Mouse (Mus musculus): ENCODE data around the gene Trib3. TPM values are rescaled to one million over a fixed set of nuclear protein-coding genes. Genes with fewer than 3 reads are reported as not detected.
A peak's percentile ranks its signal among the peaks of the same experiment; 100 is the strongest.
"Not testable (repeated sequence)": the region's sequence is repeated elsewhere in the genome, so short reads cannot be mapped to it uniquely, and the experiment has no call there.

Trib3 gene
- total RNA-seq, 2 experiments from 2014 or later = 0.62 to 1.5 TPM

DNA sequence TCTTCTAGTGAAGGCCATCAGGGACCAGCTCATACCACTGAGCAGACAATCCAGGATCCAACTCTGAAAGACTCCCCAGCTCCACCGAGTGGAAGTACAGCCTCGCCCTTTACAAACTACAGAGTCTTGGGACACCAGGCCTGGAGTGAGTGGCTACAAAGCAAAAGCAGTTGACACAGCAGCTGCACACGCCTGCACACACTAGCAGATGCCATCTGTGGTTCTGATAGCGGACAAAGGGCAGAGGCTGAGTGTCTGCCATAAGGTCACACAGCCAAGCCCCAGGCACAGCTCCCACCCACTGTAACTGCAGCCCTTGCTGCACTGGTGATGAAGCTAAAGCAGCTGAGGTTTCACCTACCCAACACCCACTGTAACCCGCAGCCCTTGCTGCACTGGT, 22.3 kb downstream of the Trib3 start:
- intact Hi-C loops (cut with DNase I) = no loop called here
- no peak for DNase-seq

DNA sequence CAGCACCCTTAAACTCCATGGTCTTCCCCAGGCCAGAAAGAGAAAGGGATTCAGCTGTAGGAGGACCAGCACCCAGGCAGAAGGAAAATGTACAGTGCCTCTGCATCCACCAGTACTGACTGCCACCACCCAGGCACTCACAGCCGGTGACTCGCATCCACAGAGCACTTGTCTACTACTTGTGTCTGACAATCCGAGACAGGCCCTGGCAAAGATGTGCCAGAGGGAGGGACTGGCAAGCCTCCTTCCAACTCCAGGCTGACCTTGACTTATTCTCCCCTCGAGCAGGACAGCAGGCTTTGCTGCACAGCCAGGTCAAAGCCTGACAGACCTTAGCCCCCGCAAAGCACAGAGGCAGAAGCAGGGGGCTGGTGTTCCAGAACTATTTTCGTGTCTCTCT, 26.8 kb downstream of the Trib3 start:
- DNase-seq = no peak
- intact Hi-C loops (cut with DNase I) = no loop called here

DNA sequence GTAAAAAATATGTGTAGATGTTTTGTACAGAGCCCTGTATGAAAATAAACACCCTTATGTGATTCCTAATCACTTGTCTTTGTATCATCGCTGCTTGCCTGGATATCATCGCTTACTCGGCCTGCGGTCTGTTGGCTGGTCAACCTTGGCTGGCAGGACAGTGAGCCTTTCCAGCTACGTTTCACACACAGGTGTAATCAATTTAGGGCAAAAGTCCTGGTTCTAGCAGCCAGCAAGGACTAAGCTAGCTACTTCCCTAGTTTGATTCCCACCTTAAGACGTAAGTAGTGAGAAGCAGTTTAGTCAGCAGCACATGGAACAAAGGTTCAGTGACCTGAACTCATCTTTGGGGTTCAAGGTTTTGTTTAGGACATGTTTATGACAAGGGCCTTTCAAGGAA, 29.9 kb downstream of the Trib3 start:
- intact Hi-C loops (cut with DNase I) = no loop called here
- DNase-seq = no peak

DNA sequence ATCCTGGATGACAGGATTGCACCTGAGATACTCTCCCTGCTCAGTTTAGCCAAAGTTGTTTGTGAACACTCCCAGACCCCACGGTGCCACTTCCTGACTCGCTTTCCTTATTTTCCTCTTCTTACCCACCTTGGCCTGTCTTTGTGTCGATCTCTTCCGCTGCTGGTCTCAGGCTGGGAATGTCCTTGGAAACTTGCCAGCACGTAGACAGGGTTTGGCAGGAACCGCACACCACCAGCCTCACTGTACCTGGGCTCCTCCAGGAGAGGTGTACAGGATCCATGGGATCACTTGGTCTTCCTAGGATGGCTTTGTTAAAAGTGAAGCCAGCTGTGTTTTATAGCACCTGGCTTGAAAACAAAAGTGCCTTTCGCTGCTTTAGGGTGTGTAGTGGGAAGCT, 30.8 kb downstream of the Trib3 start:
- no peak for DNase-seq
- intact Hi-C loops (cut with DNase I) = no loop called here

DNA sequence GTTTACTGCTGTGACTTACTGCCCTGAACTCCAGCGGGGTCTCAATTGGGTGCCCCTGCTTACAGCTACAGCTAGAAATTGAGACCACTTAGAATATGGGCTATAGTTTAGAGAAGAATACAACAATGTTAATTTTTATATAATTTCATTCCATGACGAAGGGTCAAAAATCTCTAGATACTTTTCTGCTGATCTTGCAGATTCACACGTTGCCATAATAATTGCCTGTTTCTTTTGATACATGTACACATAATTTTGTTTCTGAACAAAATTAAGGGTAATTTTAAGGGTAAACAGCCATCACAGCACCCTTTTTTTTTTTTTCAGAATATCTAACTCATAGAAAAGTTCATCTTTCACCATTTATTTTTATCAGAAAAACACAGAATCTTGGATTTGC, 36.6 kb downstream of the Trib3 start:
- intact Hi-C loops (cut with DNase I) = no loop called here
- no peak for DNase-seq

DNA sequence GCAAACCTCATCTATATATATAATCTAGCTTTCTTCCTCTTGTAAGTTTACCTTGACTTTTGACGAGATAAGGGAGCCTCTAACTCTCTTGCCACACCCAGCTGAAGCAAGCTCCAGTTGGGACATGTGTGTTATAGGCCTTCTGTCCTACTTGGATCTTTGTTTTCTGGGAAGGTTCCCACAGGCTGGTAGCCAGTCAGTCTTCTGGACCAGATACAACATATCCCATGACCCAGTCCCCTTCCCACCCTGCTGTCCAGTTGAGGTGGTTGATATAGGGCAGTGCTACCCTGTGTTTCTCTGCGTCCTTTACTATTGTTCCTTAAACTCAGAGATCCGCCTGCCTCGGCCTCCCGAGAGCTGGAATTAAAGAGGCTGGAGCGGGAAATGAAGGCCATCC, 38.4 kb downstream of the Trib3 start:
- DNase-seq = no peak
- intact Hi-C loops (cut with DNase I) = no loop called here

DNA sequence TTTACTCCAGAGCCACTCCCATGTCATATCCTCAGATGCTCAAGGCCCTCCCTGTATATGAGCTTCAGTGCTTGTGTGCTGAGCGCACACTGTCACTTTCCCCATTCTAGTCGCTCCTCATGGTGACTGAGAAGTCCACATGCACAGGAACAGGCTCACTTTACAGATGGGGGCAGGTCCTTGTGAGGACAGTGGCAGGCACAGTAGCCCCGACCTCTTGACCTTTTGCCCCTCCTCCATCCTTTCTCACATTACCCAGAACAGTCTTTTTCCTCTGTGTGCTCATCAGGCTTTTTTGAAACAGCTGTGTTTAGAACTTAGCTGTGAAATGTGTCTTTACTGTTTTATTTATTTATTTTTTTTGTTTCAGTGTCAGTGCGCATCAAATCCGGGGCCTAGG, 40.1 kb downstream of the Trib3 start:
- DNase-seq = no peak
- intact Hi-C loops (cut with DNase I) = no loop called here

DNA sequence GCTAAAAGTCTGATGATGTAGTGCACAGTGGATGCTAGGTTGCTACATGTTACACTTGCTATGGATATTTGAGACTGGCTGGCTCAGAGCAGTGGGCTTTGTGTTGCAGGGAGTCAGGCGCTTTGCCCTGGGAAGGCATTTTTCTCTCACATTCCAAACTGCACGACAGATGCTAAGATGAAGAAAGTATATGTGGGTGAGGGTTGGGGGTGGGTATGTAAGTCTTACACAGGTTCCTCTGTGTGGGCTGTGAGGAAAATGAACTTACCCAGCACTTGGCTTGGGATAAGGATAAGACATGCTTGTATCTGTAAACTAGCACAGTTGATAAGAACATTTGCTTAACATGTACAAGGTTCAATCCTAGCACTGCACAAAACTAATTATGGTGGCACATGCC, 41.0 kb downstream of the Trib3 start:
- intact Hi-C loops (cut with DNase I) = no loop called here
- no peak for DNase-seq

DNA sequence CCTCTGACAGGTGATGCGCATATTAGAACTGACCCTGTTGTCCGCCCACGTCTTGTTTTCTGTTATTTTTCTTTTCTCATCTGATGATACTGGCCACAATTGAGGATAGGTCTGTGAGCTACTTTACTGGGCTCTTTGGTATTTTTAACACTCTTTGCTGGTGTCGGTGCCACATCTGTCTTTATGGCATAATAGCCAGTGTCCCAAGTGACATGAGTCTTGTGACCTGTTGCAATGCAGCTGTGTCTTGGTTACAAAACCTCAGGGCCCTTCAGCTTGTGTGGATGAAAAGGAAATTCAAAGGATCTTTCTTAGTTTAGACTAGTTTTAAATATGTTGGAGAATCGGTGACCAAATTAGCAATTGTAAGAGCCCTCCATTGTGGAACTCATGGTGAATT, 49.3 kb downstream of the Trib3 start:
- DNase-seq = no peak
- intact Hi-C loops (cut with DNase I) = no loop called here

DNA sequence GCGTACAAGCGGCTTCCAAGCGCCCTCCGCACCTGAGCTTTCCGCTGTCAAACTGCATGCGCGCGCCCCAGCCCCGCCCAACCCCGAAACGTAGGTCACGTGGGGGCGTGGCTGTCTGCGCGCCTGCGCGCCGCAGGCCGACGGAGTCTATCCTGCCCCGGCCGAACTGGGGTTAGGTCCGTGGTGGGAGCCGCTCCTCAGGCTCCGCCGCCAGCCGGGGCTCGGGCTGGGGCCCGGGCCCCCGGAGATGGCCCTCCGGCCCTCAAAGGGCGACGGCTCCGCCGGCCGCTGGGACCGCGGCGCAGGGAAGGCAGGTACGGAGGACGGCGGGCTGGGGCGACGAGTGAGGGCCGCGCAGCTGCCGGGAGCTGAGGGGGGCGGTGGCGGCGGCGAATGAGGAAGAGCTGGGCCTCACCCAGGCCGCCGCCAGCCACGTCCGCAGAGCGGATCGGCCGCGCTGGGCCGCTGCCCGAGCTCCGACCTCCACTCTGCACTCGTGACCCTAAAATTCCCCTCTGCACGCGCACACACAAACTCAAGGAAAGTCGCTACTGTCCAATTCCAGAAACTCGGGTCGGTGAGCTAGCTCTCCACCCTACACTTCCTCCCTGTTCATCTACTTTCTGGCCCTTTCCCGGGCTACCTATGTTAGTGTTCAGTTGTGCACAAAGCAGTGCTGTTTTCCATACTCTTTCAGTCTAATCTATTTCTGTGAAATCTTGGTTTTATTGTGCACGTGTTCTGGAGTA, 49.9 kb downstream of the Trib3 start, which contains the start of gene Tbc1d20:
TSS of gene Tbc1d20 (plus strand) at position 102 of the 749 bp plus-strand sequence.
- peak; percentile 81 to 88 for DNase-seq
- intact Hi-C loops (cut with DNase I) = no loop called here

DNA sequence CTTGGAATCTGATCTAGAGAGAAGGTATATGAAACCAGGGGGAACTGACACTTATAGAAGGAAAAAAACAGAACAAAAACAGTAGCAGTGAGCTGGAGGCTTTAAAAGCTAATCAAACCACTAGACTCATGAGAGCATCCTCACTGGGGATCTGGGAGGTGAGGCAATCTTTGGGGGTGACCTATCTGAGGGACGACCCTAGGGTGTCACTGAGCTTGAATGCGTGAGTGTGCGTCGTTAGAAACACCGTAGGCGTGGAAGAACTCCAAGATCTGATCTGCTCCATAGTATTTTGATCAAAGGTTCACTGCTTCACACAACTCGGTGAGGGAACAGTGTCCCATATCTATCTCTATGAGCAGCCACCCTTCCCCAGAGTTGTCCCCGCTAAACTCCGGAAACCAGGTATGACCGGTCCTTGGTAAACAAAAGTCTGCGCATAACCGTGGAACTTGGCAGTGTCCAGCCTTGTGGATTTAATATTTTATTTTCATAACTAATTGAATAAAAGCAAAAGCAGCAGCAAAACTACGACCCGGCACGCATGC, 50.6 kb downstream of the Trib3 start:
- intact Hi-C loops (cut with DNase I) = no loop called here
- DNase-seq = no peak

DNA sequence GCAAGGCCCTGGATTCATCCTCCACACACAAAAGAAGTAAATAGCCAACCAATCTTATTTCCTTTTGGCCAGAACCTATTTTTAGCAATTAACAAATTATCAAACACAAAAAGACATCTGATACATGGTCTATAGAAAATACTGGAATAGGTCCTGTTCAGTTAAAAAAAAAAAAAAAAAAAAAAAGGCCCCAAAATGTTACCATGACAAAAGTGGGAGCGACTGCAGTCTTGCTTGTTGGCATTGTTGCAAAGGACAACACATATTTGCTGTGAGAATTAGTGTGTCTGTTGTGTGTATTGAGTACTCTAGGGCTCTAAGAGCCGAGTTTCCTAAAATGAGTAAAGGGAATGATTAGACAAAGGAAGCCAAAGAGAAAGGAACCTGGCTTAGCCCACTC, 51.4 kb downstream of the Trib3 start:
- DNase-seq = no peak
- intact Hi-C loops (cut with DNase I) = no loop called here

DNA sequence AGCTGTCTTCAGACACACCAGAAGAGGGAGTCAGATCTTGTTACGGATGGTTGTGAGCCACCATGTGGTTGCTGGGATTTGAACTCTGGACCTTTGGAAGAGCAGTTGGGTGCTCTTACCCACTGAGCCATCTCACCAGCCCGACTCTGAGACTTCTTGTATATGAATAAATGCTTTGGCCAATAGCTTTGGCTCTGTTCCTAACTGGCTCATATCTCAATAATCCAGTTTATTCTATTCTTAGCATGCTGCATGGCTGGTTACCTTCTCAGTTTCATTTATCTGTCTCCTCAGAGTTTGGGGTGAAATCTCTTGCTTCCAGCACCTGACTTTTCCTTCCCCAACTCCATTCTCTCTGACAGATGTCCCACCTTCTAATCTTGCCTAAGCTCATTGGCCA, 54.2 kb downstream of the Trib3 start:
- DNase-seq; intact Hi-C loops (cut with DNase I): not testable (repeated sequence)

DNA sequence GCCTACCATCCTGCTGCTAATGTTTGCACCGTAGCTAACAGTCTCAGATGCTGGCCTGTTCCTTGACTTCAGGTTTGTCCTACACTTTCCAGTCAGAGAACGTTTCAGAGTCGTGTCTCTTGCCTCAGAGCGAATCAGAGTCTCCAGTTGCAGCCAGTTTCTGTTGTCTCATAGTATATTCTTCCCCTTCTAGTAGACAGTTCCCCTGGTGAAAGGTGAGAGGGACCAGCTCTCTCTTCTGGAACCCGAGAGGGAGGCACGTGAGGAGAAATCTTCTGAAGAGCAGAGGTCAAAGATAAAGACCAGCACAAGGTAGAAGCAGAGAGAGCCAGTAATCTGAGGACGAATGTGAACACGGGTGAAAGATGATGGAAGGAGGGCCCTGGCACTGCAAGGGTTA, 55.8 kb downstream of the Trib3 start:
- intact Hi-C loops (cut with DNase I) = no loop called here
- no peak for DNase-seq

DNA sequence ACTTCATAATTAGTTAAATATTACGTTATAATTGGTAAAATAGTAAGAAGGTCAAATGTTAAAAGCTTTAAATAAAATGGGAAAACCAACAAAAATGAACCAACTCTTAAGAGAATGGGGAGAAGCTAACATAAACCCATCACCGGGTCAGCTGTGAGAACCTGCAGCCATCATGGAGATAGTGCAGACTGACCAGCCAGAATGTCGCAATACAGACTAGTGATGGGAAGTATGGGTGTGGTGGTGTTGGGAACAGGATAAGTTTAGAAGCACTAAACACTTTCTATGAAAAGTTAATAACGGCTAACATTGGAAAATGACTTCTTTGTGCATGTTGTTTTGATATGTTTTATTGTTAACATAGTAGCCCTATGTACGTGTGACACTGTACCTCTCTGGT, 56.3 kb downstream of the Trib3 start:
- no peak for DNase-seq
- intact Hi-C loops (cut with DNase I) = no loop called here

Other genes with a start within 250 kb of the Trib3 start
- gene Srxn1, start 238.5 kb downstream of the Trib3 start, total RNA-seq (2021) = 10 to 100 TPM; 21.3 to 21.5 TPM
- 10 to 100 TPM; 15.7 to 17.4 TPM for gene Tcf15, start 200.5 kb downstream of the Trib3 start, total RNA-seq (2021)
- 10 to 100 TPM; 82.6 to 84.0 TPM for gene Csnk2a1, start 117.2 kb downstream of the Trib3 start, total RNA-seq (2021)
- 10 to 100 TPM; 21.8 to 26.8 TPM for gene Tbc1d20, start 50.2 kb downstream of the Trib3 start, total RNA-seq (2021)
- 10 to 100 TPM; 24.4 to 31.6 TPM for gene Rbck1, start 11.4 kb downstream of the Trib3 start, total RNA-seq (2021)
- gene Nrsn2, start 32.6 kb upstream of the Trib3 start, total RNA-seq (2021) = not detected
- 1 to 10 TPM; 1.4 to 1.5 TPM for gene Sox12, start 54.0 kb upstream of the Trib3 start, total RNA-seq (2021)
- 1 to 10 TPM in 1 of 2 experiments, under 1 TPM in 1; 0.84 to 2.1 TPM for gene Zcchc3, start 71.0 kb upstream of the Trib3 start, total RNA-seq (2021)
- not detected for gene 6820408C15Rik, start 71.6 kb upstream of the Trib3 start, total RNA-seq (2021)
- gene Defb23, start 120.6 kb upstream of the Trib3 start, total RNA-seq (2021) = not detected
- gene Defb20, start 133.0 kb upstream of the Trib3 start, total RNA-seq (2021) = not detected
- not detected for gene Defb22, start 146.1 kb upstream of the Trib3 start, total RNA-seq (2021)
- not detected for gene Defb26, start 167.7 kb upstream of the Trib3 start, total RNA-seq (2021)
- gene Defb28, start 174.2 kb upstream of the Trib3 start, total RNA-seq (2021) = not detected
- not detected for gene Defb29, start 196.1 kb upstream of the Trib3 start, total RNA-seq (2021)
- gene Gm17416, start 225.3 kb upstream of the Trib3 start, total RNA-seq (2021) = not detected
- gene Defb21, start 228.7 kb upstream of the Trib3 start, total RNA-seq (2021) = not detected
- not detected for gene Defb19, start 236.3 kb upstream of the Trib3 start, total RNA-seq (2021)

All from gastrocnemius, postnatal 36 days (tissue).